Mouse (Mus musculus) small intestine, adult 2 months (tissue): Measurements from ENCODE around the gene Col4a2.

Source experiments
- CTCF ChIP-seq: fragments of 200-500 bp; IDR thresholded peaks from 2 replicates; pipeline ENCODE4 v1.5.1; 2012; ENCODE audit warnings: low read depth, mild to moderate bottlenecking, control low read depth, inconsistent platforms, low read length, moderate library complexity, mixed read lengths; ENCODE audit not compliant: insufficient replicate concordance, insufficient read length; ENCODE audit errors: extremely low read depth
- POLR2A ChIP-seq: fragments of 200-500 bp; IDR thresholded peaks from 2 replicates; pipeline ENCODE4 v1.6.1; 2012; ENCODE audit warnings: low read depth, mild to moderate bottlenecking, control low read depth, inconsistent platforms, low read length, moderate library complexity

DNA sequence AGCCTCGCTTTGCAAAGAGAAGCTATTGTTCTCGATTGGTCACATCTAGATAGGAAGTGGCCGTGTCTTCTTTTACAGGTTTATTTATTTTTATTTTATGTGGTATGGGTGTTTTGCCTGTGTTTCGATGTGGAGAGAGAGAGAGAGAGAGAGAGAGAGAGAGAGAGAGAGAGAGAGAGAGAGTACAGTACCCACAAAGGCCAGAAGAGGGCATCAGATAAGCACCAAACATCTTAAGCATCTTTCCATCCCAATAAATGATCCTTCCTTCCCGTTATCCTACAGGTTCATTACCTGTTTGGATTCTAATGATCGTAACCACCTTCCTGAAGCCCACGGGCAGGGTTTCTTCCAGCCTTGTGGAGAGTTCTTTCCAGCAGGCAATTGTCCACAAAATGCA is 110.5 kb downstream of the Col4a2 start:
- no peak for TF ChIP-seq POLR2A
- TF ChIP-seq CTCF: no peak
